Mouse (Mus musculus) liver, postnatal 0 days (tissue): ENCODE data around the gene Klhl32. TPM values are rescaled to one million over a fixed set of nuclear protein-coding genes. Genes with fewer than 3 reads are reported as not detected.

ENCODE experiments used
- ATAC-seq: fragments of 200-750 bp; cut with Nextera tagmentation; 2 replicates; pipeline ENCODE4 v1.8.0; 2017; ENCODE audit warnings: mild to moderate bottlenecking, moderate library complexity
- DNase-seq: peaks from one replicate; pipeline ENCODE4 v3.0.0-alpha.2; 2016
- H3K27ac ChIP-seq: fragments of 300-500 bp; sonication (generic); 2 replicates; pipeline ENCODE4 v1.5.1; 2014; ENCODE audit warnings: antibody characterized with exemption, moderate library complexity, mild to moderate bottlenecking, low read depth
- H3K27me3 ChIP-seq: fragments of 300-500 bp; sonication (generic); 2 replicates; pipeline ENCODE4 v1.6.1; 2014; ENCODE audit warnings: low read length, control low read depth, mixed read lengths; ENCODE audit not compliant: insufficient read depth
- H3K36me3 ChIP-seq: fragments of 300-500 bp; sonication (generic); replicated peaks from 2 replicates; pipeline ENCODE4 v1.6.1; 2014; ENCODE audit warnings: mild to moderate bottlenecking, control low read depth, low read length, moderate library complexity, mixed read lengths; ENCODE audit not compliant: insufficient read depth
- H3K4me1 ChIP-seq: fragments of 300-500 bp; sonication (generic); 2 replicates; pipeline ENCODE4 v1.6.1; 2014; ENCODE audit warnings: antibody characterized with exemption, mild to moderate bottlenecking, control low read depth; ENCODE audit not compliant: insufficient read depth
- H3K4me2 ChIP-seq: fragments of 300-500 bp; sonication (generic); 2 replicates; pipeline ENCODE4 v1.6.1; 2014; ENCODE audit warnings: low read depth, mild to moderate bottlenecking, low read length, moderate library complexity, mixed read lengths
- H3K4me3 ChIP-seq: fragments of 300-500 bp; sonication (generic); 2 replicates; pipeline ENCODE4 v1.5.1; 2014; ENCODE audit warnings: low read depth, low read length
- H3K9ac ChIP-seq: fragments of 300-500 bp; sonication (generic); replicated peaks from 2 replicates; pipeline ENCODE4 v1.6.1; 2014; ENCODE audit warnings: mild to moderate bottlenecking, moderate library complexity
- H3K9me3 ChIP-seq: fragments of 300-500 bp; sonication (generic); 2 replicates; pipeline ENCODE4 v1.6.1; 2016; ENCODE audit warnings: mild to moderate bottlenecking, control low read depth, low read length, mixed read lengths
- CTCF ChIP-seq: sonication (generic); IDR thresholded peaks from 2 replicates; pipeline ENCODE4 v1.5.1; 2016; ENCODE audit warnings: antibody characterized with exemption, low read depth
- EP300 ChIP-seq: IDR thresholded peaks from 2 replicates; pipeline ENCODE4 v1.6.1; 2016; ENCODE audit warnings: antibody characterized with exemption, low read depth, mild to moderate bottlenecking
- WGBS: fragments of 180-500 bp; shearing (Covaris S2); extraction: QIAGEN DNeasy Blood & Tissue Kit; methylation state at CpG from one replicate; pipeline ENCODE4 v1.1.7; 2014; ENCODE audit not compliant: insufficient replicate concordance; 5-methylcytosine and 5-hydroxymethylcytosine counted together
- polyA plus RNA-seq: library from polyadenylated mRNA; unstranded; fragments of >200 nt; fragmentation: Nextera tagmentation; extraction: Ambion mirVana; gene quantifications from 2 replicates; pipeline ENCODE4 v1.2.1, GENCODE M21; 2015

Gene Klhl32
- polyA plus RNA-seq, 1 experiment from 2014 or later, result 0.18 TPM

DNA sequence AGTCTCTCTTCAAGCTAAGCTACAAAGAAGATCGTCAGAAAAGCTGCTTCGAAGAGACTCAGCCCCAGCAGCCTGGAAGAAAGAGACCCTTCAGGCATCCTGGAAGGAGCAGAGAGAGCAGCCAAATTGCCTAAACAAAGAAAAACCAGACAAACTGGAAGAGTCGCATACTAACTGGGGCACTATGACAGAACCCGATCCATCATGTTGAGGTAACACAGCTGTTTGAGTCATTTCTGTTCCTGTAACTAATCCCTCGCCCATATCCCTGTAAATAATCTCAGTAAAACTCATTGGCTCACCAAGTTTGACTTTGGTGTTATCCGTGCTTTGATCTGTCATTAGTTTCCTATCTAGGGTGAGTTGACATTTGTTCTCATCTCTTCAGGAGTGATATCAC lies 230.9 kb downstream of the Klhl32 start:
- Histone ChIP-seq H3K4me1 (no peaks in the 10 kb centered on the region), H3K9me3 (no peaks in the 10 kb centered on the region), H3K27me3 (no peaks in the 10 kb centered on the region), H3K9ac (no peak overlapping the region), H3K4me3 (no peak overlapping the region), H3K27ac (no peak overlapping the region), H3K4me2 (no peak overlapping the region), H3K36me3 (no peaks in the 10 kb centered on the region)
- TF ChIP-seq EP300 (no peak), CTCF (no peak)
- ATAC-seq (no peak), DNase-seq (no peak)
- 63% methylated on average over 6 of the region's 6 CpGs for WGBS

DNA sequence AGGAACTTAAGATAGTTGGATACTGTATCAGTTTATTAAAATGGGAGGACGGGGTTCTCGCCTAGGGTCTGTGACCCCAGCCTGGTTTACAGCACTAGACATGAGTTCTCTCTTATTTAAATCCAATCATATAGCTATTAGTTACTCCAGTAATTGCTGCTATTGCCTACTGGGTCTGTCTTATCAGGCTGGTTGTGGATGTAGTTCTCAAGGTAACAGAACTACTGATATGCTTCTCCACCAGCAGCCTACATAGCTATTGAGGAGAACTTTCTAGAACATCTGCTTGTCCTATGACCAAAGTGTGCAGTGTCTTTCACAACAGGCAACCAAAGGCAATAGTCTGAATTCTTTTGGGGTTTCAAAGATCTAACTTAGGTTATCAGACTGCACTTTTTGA lies 241.4 kb downstream of the Klhl32 start:
- 91% methylated on average over 2 of the region's 2 CpGs for WGBS
- ATAC-seq (no peak), DNase-seq (no peak)
- Histone ChIP-seq H3K4me1 (no peaks in the 10 kb centered on the region), H3K9ac (no peak overlapping the region), H3K27me3 (no peaks in the 10 kb centered on the region), H3K4me3 (no peak overlapping the region), H3K9me3 (no peaks in the 10 kb centered on the region), H3K4me2 (no peak overlapping the region), H3K36me3 (no peaks in the 10 kb centered on the region), H3K27ac (no peak overlapping the region)
- TF ChIP-seq EP300 (no peak), CTCF (no peak)

DNA sequence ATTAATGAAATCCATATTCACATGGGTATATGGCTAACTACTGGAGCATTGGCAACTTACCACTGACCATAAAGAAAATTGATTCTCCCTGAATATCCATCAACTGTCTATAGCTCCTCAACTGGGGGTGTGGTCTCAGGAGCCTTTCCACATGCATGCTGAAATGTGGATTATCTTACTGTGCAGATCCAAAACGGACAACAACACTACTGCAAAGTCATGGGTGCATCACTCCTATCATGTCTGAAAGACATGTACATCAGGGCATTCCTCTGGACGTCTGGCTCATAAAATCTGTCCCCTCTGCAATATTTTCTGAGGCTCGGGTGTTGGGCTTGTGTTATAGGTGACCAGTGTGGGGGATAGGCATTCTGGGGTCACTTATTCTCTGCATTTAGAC lies 241.8 kb downstream of the Klhl32 start:
- Histone ChIP-seq H3K4me3 (no peak overlapping the region), H3K9ac (no peak overlapping the region), H3K27ac (no peak overlapping the region), H3K4me2 (no peak overlapping the region), H3K27me3 (no peaks in the 10 kb centered on the region), H3K9me3 (no peaks in the 10 kb centered on the region), H3K36me3 (no peaks in the 10 kb centered on the region), H3K4me1 (no peaks in the 10 kb centered on the region)
- DNase-seq (no peak), ATAC-seq (peak; percentile 53)
- 74% methylated on average over 3 of the region's 3 CpGs for WGBS
- TF ChIP-seq CTCF, result no peak

DNA sequence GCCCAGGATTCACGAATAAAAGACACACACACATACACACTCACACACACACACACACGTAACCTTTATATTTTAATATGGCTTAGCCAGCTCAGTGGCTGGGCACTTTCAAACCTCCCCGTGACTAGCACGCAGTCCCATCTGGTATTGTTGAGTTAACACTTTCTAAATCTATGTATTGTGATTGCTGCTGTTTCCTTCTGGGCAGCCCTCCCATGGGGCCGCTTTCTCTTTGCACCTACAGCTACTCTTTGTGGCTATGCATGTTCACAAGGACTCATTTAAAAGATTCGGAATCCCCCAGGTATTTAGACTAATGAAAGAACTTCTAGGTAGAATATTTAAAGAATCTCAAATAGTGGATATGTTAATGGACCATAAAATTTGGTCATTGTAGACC lies 249.2 kb downstream of the Klhl32 start:
- Histone ChIP-seq H3K4me3 (no peak overlapping the region), H3K36me3 (peaks cover 14% of the 10 kb centered on the region), H3K27ac (no peak overlapping the region), H3K27me3 (no peaks in the 10 kb centered on the region), H3K9me3 (no peaks in the 10 kb centered on the region), H3K4me2 (no peak overlapping the region), H3K9ac (no peak overlapping the region), H3K4me1 (no peaks in the 10 kb centered on the region)
- WGBS, result 87% methylated on average over 6 of the region's 6 CpGs
- DNase-seq (no peak), ATAC-seq (no peak)
- no peak for TF ChIP-seq EP300
- no peak for TF ChIP-seq CTCF

DNA sequence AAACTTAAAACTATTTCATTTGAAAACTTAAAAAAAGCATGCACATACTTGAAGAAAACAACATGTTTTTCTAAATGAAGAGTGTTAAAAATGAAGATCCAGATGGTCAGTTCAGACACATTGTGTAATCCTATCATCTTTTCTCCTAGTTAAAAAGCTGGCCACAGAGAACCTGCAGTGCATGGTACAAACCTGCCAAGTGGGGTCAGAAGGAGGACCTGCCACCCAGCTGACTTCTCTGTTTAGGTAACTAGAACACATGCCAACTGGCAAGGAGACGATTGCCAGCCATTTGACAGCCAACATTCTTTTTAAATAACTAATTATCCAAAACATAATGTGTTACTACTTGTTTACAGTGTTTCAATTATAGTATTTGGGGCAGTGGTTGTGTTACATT lies 252.3 kb downstream of the Klhl32 start:
- Histone ChIP-seq H3K4me1 (no peaks in the 10 kb centered on the region), H3K36me3 (peaks cover 17% of the 10 kb centered on the region)

DNA sequence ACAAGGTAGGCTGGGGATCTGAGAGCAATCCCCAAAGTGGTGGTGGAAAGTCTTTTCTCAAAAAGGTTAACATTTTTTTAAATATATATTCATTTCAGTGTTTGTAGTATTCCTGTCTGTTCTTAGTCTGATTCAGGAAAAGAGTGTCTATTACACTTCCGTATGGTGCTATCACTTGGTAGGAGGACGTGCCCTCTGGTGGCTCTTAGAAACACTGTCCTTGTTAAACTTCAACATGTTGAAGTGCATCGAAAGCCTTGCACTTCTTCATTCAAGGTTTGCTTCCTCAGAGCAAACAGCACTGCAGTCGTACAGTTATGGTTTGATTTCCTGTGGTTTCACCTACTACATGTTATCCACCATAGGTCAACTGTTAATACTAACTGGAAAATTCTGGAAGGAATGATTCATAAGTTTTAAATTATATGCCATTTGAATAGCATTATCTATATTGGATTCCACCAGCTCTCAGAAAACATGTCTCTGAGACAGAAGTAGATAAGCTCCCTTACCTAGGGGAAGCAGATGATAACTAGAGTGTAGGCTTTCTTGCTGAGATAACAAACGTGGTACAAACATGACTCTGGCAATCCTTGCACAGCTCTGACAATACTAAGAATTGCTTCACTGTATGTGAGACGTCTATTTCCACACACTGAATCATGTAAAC lies 253.8 kb downstream of the Klhl32 start:
- H3K36me3 ChIP-seq, result peaks cover 17% of the 10 kb centered on the region
- no peak overlapping the region for H3K4me2 ChIP-seq
- H3K4me1 ChIP-seq, result no peaks in the 10 kb centered on the region
- 45% methylated on average over 6 of the region's 6 CpGs for WGBS
- no peaks in the 10 kb centered on the region for H3K9me3 ChIP-seq
- DNase-seq, result no peak
- ATAC-seq, result peak; percentile 43; the same call in 1 of the 2 replicates
- no peak overlapping the region for H3K27ac ChIP-seq
- no peak for TF ChIP-seq EP300
- TF ChIP-seq CTCF, result no peak; the same call in 1 of the 2 replicates
- H3K9ac ChIP-seq, result no peak overlapping the region
- H3K4me3 ChIP-seq, result no peak overlapping the region
- no peaks in the 10 kb centered on the region for H3K27me3 ChIP-seq

More for the DNA sequence above, 252.3 kb downstream of the Klhl32 start:
- no peak overlapping the region for H3K27ac ChIP-seq
- TF ChIP-seq CTCF (no peak), EP300 (no peak)
- no peak overlapping the region for H3K4me2 ChIP-seq
- WGBS, result 83% methylated on average over 1 of the region's 1 CpGs
- ATAC-seq, result no peak
- H3K27me3 ChIP-seq, result no peaks in the 10 kb centered on the region
- no peak for DNase-seq
- no peak overlapping the region for H3K4me3 ChIP-seq
- H3K9ac ChIP-seq, result no peak overlapping the region
- no peaks in the 10 kb centered on the region for H3K9me3 ChIP-seq

DNA sequence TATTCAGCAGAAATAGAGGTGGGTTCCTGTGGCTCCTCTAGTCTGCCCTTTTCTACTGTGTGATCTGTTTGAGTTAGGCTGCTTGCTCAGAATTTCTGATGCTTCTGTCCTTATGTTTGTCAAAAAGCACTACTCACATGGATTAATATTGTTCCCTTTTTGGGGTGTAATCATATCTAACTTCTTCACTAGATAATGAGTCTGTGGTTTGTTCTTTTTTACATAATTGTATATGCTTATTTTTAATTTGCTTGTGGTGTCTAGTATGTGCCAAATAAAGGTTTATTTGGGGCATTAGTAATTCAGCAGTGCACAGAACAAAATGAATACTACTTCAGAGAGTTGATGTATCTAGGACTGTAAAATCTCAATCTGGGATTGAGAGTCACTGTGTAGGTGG lies 256.1 kb downstream of the Klhl32 start:
- ATAC-seq (no peak), DNase-seq (no peak)
- Histone ChIP-seq H3K4me2 (no peak overlapping the region), H3K27me3 (no peaks in the 10 kb centered on the region), H3K4me1 (no peaks in the 10 kb centered on the region), H3K36me3 (peaks cover 6% of the 10 kb centered on the region), H3K9me3 (no peaks in the 10 kb centered on the region), H3K9ac (no peak overlapping the region), H3K27ac (no peak overlapping the region), H3K4me3 (no peak overlapping the region)
- TF ChIP-seq EP300 (no peak), CTCF (no peak)
